Mouse (Mus musculus) left cerebral cortex, adult 8-10 months (tissue): ENCODE results near the gene Mrps2. TPM values are rescaled to one million over a fixed set of nuclear protein-coding genes. Genes with fewer than 3 reads are reported as not detected.

ENCODE experiments used
- DNase-seq, 2 experiments: peaks; one replicate each; pipeline ENCODE4 v3.0.0; 2022; ENCODE audit warnings: low spot score in 2 of 2
- total RNA-seq, 4 experiments: library from RNA; stranded (reverse); gene quantifications; 2 replicates each; pipeline ENCODE4 v1.2.4; 2022

The Mrps2 gene
- total RNA-seq, 4 experiments from 2014 or later, result 37.5 to 40.1 (median 38.5) TPM

DNA sequence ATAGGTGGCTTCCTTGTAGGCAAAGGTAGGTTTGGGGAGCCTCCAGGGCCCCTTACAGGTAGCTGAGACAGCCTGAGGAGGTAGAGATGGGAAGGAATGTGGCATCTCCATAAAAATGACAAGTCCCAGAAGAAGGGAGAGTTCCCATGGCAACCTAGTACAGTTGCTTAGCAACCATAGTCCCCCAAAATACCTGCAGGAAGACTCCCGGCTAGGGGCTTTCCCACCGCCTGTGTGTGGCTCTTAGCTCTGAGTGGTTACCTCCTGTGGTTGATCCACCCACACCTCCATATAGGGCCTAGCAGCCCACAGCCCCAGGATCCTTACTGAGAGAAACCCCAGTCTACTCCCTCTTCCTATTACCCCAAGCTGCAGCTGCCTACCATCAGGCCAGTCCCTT is 50.4 kb downstream of the Mrps2 start:
- peak in 1 of 2 experiments; percentile 89 for DNase-seq

DNA sequence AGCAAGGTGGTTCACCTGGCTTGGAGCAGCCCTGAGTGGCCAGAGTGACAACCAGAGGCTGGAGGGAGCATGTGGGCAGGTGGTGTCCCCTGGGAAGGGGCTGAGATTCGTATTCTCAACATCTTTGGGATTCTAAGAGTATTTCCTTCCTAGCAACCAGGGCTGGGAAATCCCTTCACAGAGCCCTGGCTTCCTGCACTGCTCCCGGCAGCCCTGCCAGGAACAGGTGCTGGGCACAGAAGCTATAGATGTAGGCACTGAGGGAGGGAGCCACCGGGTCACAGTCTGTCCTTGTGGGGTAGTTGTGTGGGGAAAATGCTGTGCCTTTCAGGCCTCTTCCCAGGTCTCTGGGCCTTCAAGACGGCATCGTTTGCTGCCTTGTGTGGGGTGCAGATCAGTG is 52.7 kb downstream of the Mrps2 start:
- no peak for DNase-seq

Other genes with a start within 250 kb of the Mrps2 start
- 10 to 100 TPM; 23.4 to 29.3 (median 26.5) TPM for gene Ppp1r26, start 21.3 kb upstream of the Mrps2 start, total RNA-seq
- 1 to 10 TPM; 2.4 to 6.3 (median 3.1) TPM for gene 1700007K13Rik, start 1.7 kb upstream of the Mrps2 start, total RNA-seq
- gene Gbgt1, start 28.8 kb downstream of the Mrps2 start, total RNA-seq, result 1 to 10 TPM; 2.9 to 4.4 (median 3.5) TPM
- 1 to 10 TPM in 2 of 4 experiments, not detected in 2; 1.7 to 3.6 TPM for gene Gm10134, start 38.0 kb downstream of the Mrps2 start, total RNA-seq
- gene Ralgds, start 45.1 kb downstream of the Mrps2 start, total RNA-seq, result 100 to 1,000 TPM in 1 of 4 experiments, 10 to 100 TPM in 3; 89.1 to 103 (median 96.7) TPM
- gene Cel, start 95.3 kb downstream of the Mrps2 start, total RNA-seq, result not detected
- gene Gtf3c5, start 115.7 kb downstream of the Mrps2 start, total RNA-seq, result 10 to 100 TPM; 18.0 to 19.4 (median 19.2) TPM
- gene Gfi1b, start 153.9 kb downstream of the Mrps2 start, total RNA-seq, result not detected
- gene Tsc1, start 173.2 kb downstream of the Mrps2 start, total RNA-seq, result 10 to 100 TPM; 54.1 to 61.6 (median 57.4) TPM
- 1 to 10 TPM in 2 of 4 experiments, under 1 TPM in 2; 0.55 to 2.1 (median 1.1) TPM for gene Spaca9, start 231.7 kb downstream of the Mrps2 start, total RNA-seq
- gene Ak8, start 232.1 kb downstream of the Mrps2 start, total RNA-seq, result 1 to 10 TPM; 1.7 to 2.6 (median 2.4) TPM